Mouse (Mus musculus) forebrain, embryonic 16.5 days (tissue): ENCODE measurements around the gene Zranb1. TPM values are rescaled to one million over a fixed set of nuclear protein-coding genes. Genes with fewer than 3 reads are reported as not detected.

ENCODE experiments used
- ATAC-seq: fragments of 200-750 bp; cut with Nextera tagmentation; 2 replicates; pipeline ENCODE4 v1.8.0; 2017; ENCODE audit warnings: mild to moderate bottlenecking, moderate library complexity
- H3K27ac ChIP-seq: fragments of 300-500 bp; sonication (generic); 2 replicates; pipeline ENCODE4 v1.5.1; 2014; ENCODE audit warnings: low read length, control low read depth
- H3K27me3 ChIP-seq: fragments of 300-500 bp; sonication (generic); replicated peaks from 2 replicates; pipeline ENCODE4 v1.6.1; 2014; ENCODE audit warnings: low read length; ENCODE audit not compliant: control insufficient read depth, insufficient read depth
- H3K36me3 ChIP-seq: fragments of 300-500 bp; sonication (generic); 2 replicates; pipeline ENCODE4 v1.6.1; 2014; ENCODE audit not compliant: control insufficient read depth, insufficient read depth
- H3K4me1 ChIP-seq: fragments of 300-500 bp; sonication (generic); replicated peaks from 2 replicates; pipeline ENCODE4 v1.6.1; 2014; ENCODE audit warnings: low read length; ENCODE audit not compliant: control insufficient read depth, insufficient read depth
- H3K4me2 ChIP-seq: fragments of 300-500 bp; sonication (generic); 2 replicates; pipeline ENCODE4 v1.6.1; 2014; ENCODE audit warnings: mild to moderate bottlenecking, low read length, control low read depth
- H3K4me3 ChIP-seq: fragments of 300-500 bp; sonication (generic); replicated peaks from 2 replicates; pipeline ENCODE4 v1.5.1; 2014; ENCODE audit warnings: mild to moderate bottlenecking, low read length, control low read depth
- H3K9ac ChIP-seq: fragments of 300-500 bp; sonication (generic); replicated peaks from 2 replicates; pipeline ENCODE4 v1.6.1; 2014; ENCODE audit warnings: low read depth, low read length, control low read depth
- H3K9me3 ChIP-seq: fragments of 300-500 bp; sonication (generic); 2 replicates; pipeline ENCODE4 v1.6.1; 2016; ENCODE audit warnings: low read length; ENCODE audit not compliant: control insufficient read depth
- WGBS: fragments of 180-500 bp; shearing (Covaris S2); extraction: QIAGEN DNeasy Blood & Tissue Kit; methylation state at CpG from one replicate; pipeline ENCODE4 v1.1.7; 2014; 5-methylcytosine and 5-hydroxymethylcytosine counted together
- polyA plus RNA-seq: library from polyadenylated mRNA; unstranded; fragments of >200 nt; fragmentation: Nextera tagmentation; extraction: Ambion mirVana; gene quantifications from 2 replicates; pipeline ENCODE4 v1.2.1, GENCODE M21; 2015

The Zranb1 gene
- polyA plus RNA-seq, 1 experiment from 2014 or later, result 22.6 TPM

GRCm38 (mm10) chr7:132939118-132939517 lies 8.2 kb downstream of the Zranb1 start:
- H3K27me3 ChIP-seq, result no peaks in the 10 kb centered on the region
- H3K4me2 ChIP-seq, result no peak overlapping the region
- WGBS, result 96% methylated on average over 2 of the region's 2 CpGs
- H3K9ac ChIP-seq, result no peak overlapping the region
- no peaks in the 10 kb centered on the region; the same call in 1 of the 2 replicates for H3K4me1 ChIP-seq
- ATAC-seq, result no peak
- H3K36me3 ChIP-seq, result no peaks in the 10 kb centered on the region
- H3K9me3 ChIP-seq, result no peaks in the 10 kb centered on the region
- H3K4me3 ChIP-seq, result no peak overlapping the region
- H3K27ac ChIP-seq, result no peak overlapping the region

GRCm38 (mm10) chr7:132940569-132940968 lies 9.6 kb downstream of the Zranb1 start:
- no peak overlapping the region for H3K4me3 ChIP-seq
- no peaks in the 10 kb centered on the region for H3K36me3 ChIP-seq
- no peak overlapping the region for H3K27ac ChIP-seq
- no peaks in the 10 kb centered on the region; the same call in 1 of the 2 replicates for H3K4me1 ChIP-seq
- H3K9ac ChIP-seq, result no peak overlapping the region
- WGBS, result 75% methylated on average over 2 of the region's 2 CpGs
- H3K9me3 ChIP-seq, result no peaks in the 10 kb centered on the region
- H3K27me3 ChIP-seq, result no peaks in the 10 kb centered on the region
- H3K4me2 ChIP-seq, result no peak overlapping the region
- ATAC-seq, result no peak

- Histone ChIP-seq H3K27me3 (no peaks in the 10 kb centered on the region), H3K36me3 (no peaks in the 10 kb centered on the region), H3K9me3 (no peaks in the 10 kb centered on the region), H3K4me2 (no peak overlapping the region), H3K4me3 (no peak overlapping the region), H3K4me1 (no peaks in the 10 kb centered on the region), H3K9ac (no peak overlapping the region), H3K27ac (no peak overlapping the region)
- WGBS, result 92% methylated on average over 4 of the region's 4 CpGs
- ATAC-seq, result no peak
These were observed 19.0 kb downstream of the Zranb1 start for GRCm38 (mm10) chr7:132949968-132950367.

GRCm38 (mm10) chr7:132950613-132951012 lies 19.7 kb downstream of the Zranb1 start:
- no peak overlapping the region for H3K27ac ChIP-seq
- no peak overlapping the region for H3K4me3 ChIP-seq
- no peak overlapping the region for H3K4me2 ChIP-seq
- no peaks in the 10 kb centered on the region for H3K4me1 ChIP-seq
- WGBS, result 93% methylated on average over 3 of the region's 3 CpGs
- no peaks in the 10 kb centered on the region for H3K36me3 ChIP-seq
- no peaks in the 10 kb centered on the region for H3K27me3 ChIP-seq
- no peaks in the 10 kb centered on the region for H3K9me3 ChIP-seq
- no peak overlapping the region for H3K9ac ChIP-seq
- no peak for ATAC-seq

GRCm38 (mm10) chr7:132964395-132964794 lies 33.5 kb downstream of the Zranb1 start:
- H3K27me3 ChIP-seq, result no peaks in the 10 kb centered on the region
- no peak overlapping the region for H3K4me3 ChIP-seq
- H3K9ac ChIP-seq, result no peak overlapping the region
- H3K36me3 ChIP-seq, result no peaks in the 10 kb centered on the region
- H3K9me3 ChIP-seq, result no peaks in the 10 kb centered on the region
- no peak for ATAC-seq
- 83% methylated on average over 3 of the region's 3 CpGs for WGBS
- H3K27ac ChIP-seq, result no peak overlapping the region
- H3K4me2 ChIP-seq, result no peak overlapping the region
- no peaks in the 10 kb centered on the region for H3K4me1 ChIP-seq

GRCm38 (mm10) chr7:132965707-132966106 lies 34.8 kb downstream of the Zranb1 start:
- H3K36me3 ChIP-seq, result no peaks in the 10 kb centered on the region

GRCm38 (mm10) chr7:132972079-132972478 lies 41.1 kb downstream of the Zranb1 start:
- ATAC-seq, result no peak
- 87% methylated on average over 2 of the region's 2 CpGs for WGBS
- no peak overlapping the region for H3K27ac ChIP-seq

More at GRCm38 (mm10) chr7:132965707-132966106, 34.8 kb downstream of the Zranb1 start:
- WGBS, result 85% methylated on average over 2 of the region's 2 CpGs
- Histone ChIP-seq H3K4me3 (no peak overlapping the region), H3K27ac (no peak overlapping the region), H3K4me2 (no peak overlapping the region), H3K9me3 (no peaks in the 10 kb centered on the region), H3K9ac (no peak overlapping the region), H3K27me3 (no peaks in the 10 kb centered on the region), H3K4me1 (no peaks in the 10 kb centered on the region)
- no peak for ATAC-seq

GRCm38 (mm10) chr7:132976079-132976478 lies 45.1 kb downstream of the Zranb1 start:
- no peaks in the 10 kb centered on the region for H3K27me3 ChIP-seq

More at GRCm38 (mm10) chr7:132972079-132972478, 41.1 kb downstream of the Zranb1 start:
- H3K9ac ChIP-seq, result no peak overlapping the region
- no peaks in the 10 kb centered on the region for H3K9me3 ChIP-seq
- no peaks in the 10 kb centered on the region for H3K27me3 ChIP-seq
- no peak overlapping the region for H3K4me2 ChIP-seq
- no peaks in the 10 kb centered on the region for H3K4me1 ChIP-seq
- no peak overlapping the region for H3K4me3 ChIP-seq
- no peaks in the 10 kb centered on the region for H3K36me3 ChIP-seq

GRCm38 (mm10) chr7:132977981-132978380 lies 47.0 kb downstream of the Zranb1 start:
- Histone ChIP-seq H3K27me3 (no peaks in the 10 kb centered on the region), H3K4me2 (no peak overlapping the region), H3K4me1 (no peaks in the 10 kb centered on the region; the same call in 1 of the 2 replicates), H3K36me3 (peaks cover 5% of the 10 kb centered on the region; the same call in 1 of the 2 replicates), H3K9me3 (no peaks in the 10 kb centered on the region), H3K4me3 (no peak overlapping the region), H3K9ac (no peak overlapping the region), H3K27ac (no peak overlapping the region)
- ATAC-seq, result no peak
- 95% methylated on average over 2 of the region's 2 CpGs for WGBS

More at GRCm38 (mm10) chr7:132976079-132976478, 45.1 kb downstream of the Zranb1 start:
- no peaks in the 10 kb centered on the region for H3K9me3 ChIP-seq
- no peak overlapping the region for H3K4me2 ChIP-seq
- no peaks in the 10 kb centered on the region for H3K36me3 ChIP-seq
- no peaks in the 10 kb centered on the region for H3K4me1 ChIP-seq
- 68% methylated on average over 2 of the region's 2 CpGs for WGBS
- ATAC-seq, result no peak
- no peak overlapping the region for H3K4me3 ChIP-seq
- H3K27ac ChIP-seq, result no peak overlapping the region
- no peak overlapping the region for H3K9ac ChIP-seq

GRCm38 (mm10) chr7:132982639-132983038 lies 51.7 kb downstream of the Zranb1 start:
- no peak overlapping the region for H3K4me2 ChIP-seq
- no peak overlapping the region for H3K4me3 ChIP-seq
- ATAC-seq, result no peak
- 33% methylated on average over 3 of the region's 3 CpGs for WGBS
- H3K27ac ChIP-seq, result no peak overlapping the region
- no peak overlapping the region for H3K9ac ChIP-seq
- H3K36me3 ChIP-seq, result peaks cover 8% of the 10 kb centered on the region; the same call in 1 of the 2 replicates
- no peaks in the 10 kb centered on the region for H3K9me3 ChIP-seq
- H3K27me3 ChIP-seq, result no peaks in the 10 kb centered on the region
- H3K4me1 ChIP-seq, result no peaks in the 10 kb centered on the region; the same call in 1 of the 2 replicates
